Mouse (Mus musculus) spleen, postnatal 4 days (tissue): Measurements from ENCODE around the gene 5330417C22Rik.
"Not testable (repeated sequence)": the region's sequence is repeated elsewhere in the genome, so short reads cannot be mapped to it uniquely, and the experiment has no call there.

Source experiments
- DNase-seq, 2 experiments: peaks; one replicate each; pipeline ENCODE4 v3.0.0; 2022; ENCODE audit warnings: low spot score in 2 of 2

5330417C22Rik gene

GRCm38 (mm10) chr3:108533114-108533885 is 3.0 kb downstream of the 5330417C22Rik start:
- DNase-seq: no peak

GRCm38 (mm10) chr3:108528489-108528888 is 7.8 kb downstream of the 5330417C22Rik start:
- DNase-seq: no peak

- no peak for DNase-seq
These were observed 12.9 kb downstream of the 5330417C22Rik start for GRCm38 (mm10) chr3:108523415-108523814.

GRCm38 (mm10) chr3:108518276-108518675 is 18.1 kb downstream of the 5330417C22Rik start:
- no peak for DNase-seq

GRCm38 (mm10) chr3:108513465-108513864 is 22.9 kb downstream of the 5330417C22Rik start:
- no peak for DNase-seq

- DNase-seq: no peak
These were observed 25.4 kb downstream of the 5330417C22Rik start for GRCm38 (mm10) chr3:108510716-108511483.

GRCm38 (mm10) chr3:108510156-108510555 is 26.2 kb downstream of the 5330417C22Rik start:
- DNase-seq: no peak

- DNase-seq: peak; percentile 68 to 70
These were observed 27.4 kb downstream of the 5330417C22Rik start for GRCm38 (mm10) chr3:108508745-108509474.

- DNase-seq: no peak
These were observed 32.4 kb downstream of the 5330417C22Rik start for GRCm38 (mm10) chr3:108503908-108504307.

- not testable (repeated sequence) for DNase-seq
These were observed 34.9 kb downstream of the 5330417C22Rik start for GRCm38 (mm10) chr3:108501411-108501810.

GRCm38 (mm10) chr3:108499826-108500225 is 36.5 kb downstream of the 5330417C22Rik start:
- no peak for DNase-seq

- DNase-seq: no peak
These were observed 38.7 kb downstream of the 5330417C22Rik start for GRCm38 (mm10) chr3:108497602-108498001.

- DNase-seq: no peak
These were observed 40.9 kb downstream of the 5330417C22Rik start for GRCm38 (mm10) chr3:108495486-108495885.

- DNase-seq: no peak
These were observed 41.4 kb downstream of the 5330417C22Rik start for GRCm38 (mm10) chr3:108494861-108495474.

GRCm38 (mm10) chr3:108489968-108490367 is 46.4 kb downstream of the 5330417C22Rik start:
- no peak for DNase-seq

GRCm38 (mm10) chr3:108484749-108485148 is 51.6 kb downstream of the 5330417C22Rik start:
- DNase-seq: no peak

- DNase-seq: no peak
These were observed 57.5 kb downstream of the 5330417C22Rik start for GRCm38 (mm10) chr3:108478800-108479199.

- no peak for DNase-seq
These were observed 59.3 kb downstream of the 5330417C22Rik start for GRCm38 (mm10) chr3:108476761-108477619.

- no peak for DNase-seq
These were observed 60.8 kb downstream of the 5330417C22Rik start for GRCm38 (mm10) chr3:108475496-108475895.

GRCm38 (mm10) chr3:108474969-108475368 is 61.4 kb downstream of the 5330417C22Rik start:
- no peak for DNase-seq

GRCm38 (mm10) chr3:108467760-108468159 is 68.6 kb downstream of the 5330417C22Rik start:
- DNase-seq: no peak
